Mouse (Mus musculus) heart, postnatal 0 days (tissue): ENCODE data around the gene Hddc3.

Experiments used
- CTCF ChIP-seq: IDR thresholded peaks from 2 replicates; pipeline ENCODE4 v1.5.1; 2016; ENCODE audit warnings: antibody characterized with exemption, control low read depth, low read depth
- EP300 ChIP-seq: IDR thresholded peaks from 2 replicates; pipeline ENCODE4 v1.6.1; 2016; ENCODE audit warnings: antibody characterized with exemption, low read depth

GRCm38 (mm10) chr7:80331433-80331832, 11.5 kb upstream of the Hddc3 start:
- TF ChIP-seq CTCF (no peak), EP300 (no peak)
